Mouse (Mus musculus) kidney, postnatal 25 days (tissue): ENCODE measurements around the gene Tead2.

Source experiments
- DNase-seq, 2 experiments: peaks; one replicate each; pipeline ENCODE4 v3.0.0; 2021; ENCODE audit warnings: mixed read lengths in 2 of 2

Tead2 gene

DNA sequence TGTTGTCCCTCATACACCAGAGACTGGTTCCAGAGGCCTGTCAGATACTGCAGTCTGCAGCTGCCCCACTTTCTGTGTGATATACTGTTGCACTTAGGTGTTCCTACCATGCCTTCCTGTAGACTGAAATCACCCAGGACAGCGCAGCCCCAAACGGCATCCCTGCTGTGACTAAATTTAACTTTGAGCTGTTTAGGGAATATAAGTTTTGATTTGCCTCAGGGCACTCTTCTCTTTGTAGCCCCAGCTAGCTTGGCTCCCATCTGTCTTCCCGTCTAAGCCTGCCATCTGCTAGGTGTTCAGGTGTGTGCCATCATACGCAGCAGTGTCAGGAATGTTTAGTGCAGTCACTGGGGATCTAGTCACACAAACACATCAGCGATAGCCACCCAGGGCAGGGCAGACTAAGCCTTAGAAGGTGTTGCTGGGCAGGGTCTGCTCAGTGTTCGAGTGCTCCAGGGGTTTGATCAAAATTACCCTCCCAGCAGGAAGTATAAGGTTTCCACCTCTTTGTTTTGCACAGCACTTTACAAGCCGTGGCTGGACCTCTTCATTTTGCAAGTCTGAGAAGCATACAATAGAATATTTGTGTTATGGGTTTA lies 47.6 kb downstream of the Tead2 start:
- DNase-seq, result no peak

DNA sequence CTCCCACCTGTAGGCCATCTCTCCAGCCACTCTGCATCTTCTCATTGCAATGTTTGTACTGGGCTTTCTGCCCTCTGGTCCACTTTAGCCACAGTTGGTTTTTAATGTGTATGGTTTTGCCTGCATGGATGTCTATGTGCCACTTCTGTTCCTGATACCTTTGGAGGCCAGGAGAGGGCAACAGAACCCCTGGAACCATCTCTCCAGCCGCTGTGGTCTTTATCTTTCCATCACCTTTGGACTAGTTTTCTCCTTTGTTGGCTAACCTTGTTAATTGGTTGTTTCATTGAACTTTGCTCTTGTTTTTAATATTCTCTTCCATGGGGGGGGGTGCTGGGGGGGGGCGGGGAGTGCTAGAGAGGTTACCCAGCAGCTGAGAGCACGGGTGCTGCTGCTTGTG lies 48.8 kb downstream of the Tead2 start:
- DNase-seq, result no peak

DNA sequence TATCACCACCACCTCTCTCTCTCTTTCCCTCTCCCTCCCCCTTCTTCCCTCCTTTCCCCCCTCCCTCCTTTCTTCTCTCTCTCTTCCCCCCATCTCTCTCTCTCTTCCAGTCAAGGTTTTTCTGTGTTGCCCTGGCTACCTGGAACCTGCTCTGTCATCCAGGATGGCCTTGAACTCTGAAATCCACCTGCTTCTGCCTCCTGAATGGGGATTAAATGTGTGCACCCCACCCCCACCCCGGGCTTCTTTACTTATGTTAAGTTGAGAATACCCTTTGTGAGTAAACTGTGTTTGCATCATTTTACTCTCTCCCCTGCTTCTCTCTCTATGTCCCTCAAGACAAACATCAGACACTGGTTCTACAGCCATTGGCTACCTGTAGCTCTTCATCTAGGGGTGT lies 50.0 kb downstream of the Tead2 start:
- DNase-seq, result no peak

DNA sequence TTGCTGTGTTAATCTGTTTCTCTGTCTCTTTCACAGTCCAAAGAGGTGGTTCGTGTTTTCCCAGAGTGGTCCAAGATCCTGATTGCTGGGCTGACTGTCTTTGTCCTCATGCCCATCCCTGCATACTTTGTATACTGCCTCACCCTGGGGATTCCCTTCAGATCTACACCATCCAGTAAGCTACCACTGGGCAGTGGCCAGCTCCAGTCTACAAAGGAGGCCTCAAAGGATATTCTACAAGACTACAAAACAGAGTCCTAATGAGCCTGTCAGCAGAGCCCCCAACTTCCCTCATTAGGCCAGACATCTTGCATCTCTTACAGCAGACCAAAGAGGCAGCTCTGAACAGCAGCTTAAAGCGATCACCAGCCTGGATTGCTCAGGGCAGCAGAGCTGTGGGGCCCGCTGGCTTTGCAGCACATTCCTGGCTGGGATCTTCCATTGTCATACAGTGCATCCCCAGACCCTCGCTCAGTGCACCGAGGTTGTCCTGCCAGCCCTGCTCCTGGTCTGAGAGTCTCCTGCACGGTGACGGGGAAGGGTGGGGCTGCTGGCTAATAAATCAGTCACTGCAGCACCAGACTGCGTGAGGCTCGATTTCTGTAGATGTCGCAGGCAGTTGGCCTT lies 57.3 kb downstream of the Tead2 start:
- DNase-seq, result no peak

DNA sequence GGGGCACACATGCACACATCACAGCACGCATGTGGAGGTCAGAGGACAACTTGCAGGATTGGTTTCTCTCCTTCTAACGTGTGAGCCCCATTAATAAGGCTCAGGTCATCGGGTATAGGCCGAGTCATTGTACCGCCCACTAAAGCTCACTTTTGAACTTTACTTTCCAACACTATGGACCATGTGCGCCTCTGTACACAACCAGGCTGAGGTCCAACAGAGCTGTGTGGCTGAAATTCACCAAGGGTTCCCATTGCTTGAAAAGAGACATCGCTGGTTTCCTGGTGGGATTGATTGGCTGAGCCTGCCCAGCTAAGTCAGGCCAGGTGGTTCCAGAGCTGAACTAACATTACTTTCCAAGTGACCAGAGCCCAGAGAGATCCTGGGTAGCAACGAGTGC lies 58.1 kb downstream of the Tead2 start:
- DNase-seq, result no peak

DNA sequence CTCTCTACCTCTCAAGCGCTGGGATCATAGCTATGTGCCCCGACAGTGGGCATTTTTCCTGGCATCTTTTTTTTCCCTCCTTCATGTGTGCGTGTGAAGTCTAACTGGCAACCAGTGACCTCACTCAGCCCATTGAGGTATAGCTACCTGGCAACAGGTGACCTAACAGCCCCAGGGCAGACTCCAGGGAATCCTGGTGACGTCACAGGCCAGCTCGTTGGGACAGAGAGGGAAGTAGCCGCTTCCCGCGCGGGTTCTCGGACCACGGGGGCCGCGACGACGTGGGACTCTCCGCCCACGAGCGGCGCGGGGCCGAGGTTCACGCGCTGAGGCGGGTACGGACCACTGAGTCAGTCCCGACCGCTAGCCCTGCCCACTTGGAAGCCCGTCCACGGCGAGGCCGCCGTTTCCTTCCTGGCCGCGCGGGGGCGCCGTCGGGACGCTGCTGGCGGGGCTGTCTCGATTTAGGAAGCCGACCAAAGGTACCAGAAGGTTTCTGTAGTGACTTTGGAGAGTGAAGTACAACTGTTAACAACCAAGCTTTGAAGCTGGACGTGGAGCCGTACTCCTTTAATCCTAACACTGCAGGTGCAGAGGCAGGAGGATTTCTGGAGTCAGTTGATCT lies 61.7 kb downstream of the Tead2 start, which contains the start of gene Slc6a21:
Slc6a21 (plus strand) TSS at position 378 of the 625 bp plus-strand sequence.
- DNase-seq, result peak; percentile 74 to 79
